In genomic region chr19:23810976-23811375, GRCm38 (mm10) we compare ENCODE assay signal across 21 mouse cellular contexts.
"Had no signal": no experiment of that assay in that cellular context is flagged by ENCODE, and none has a peak within 500 bp of the region (broad histone marks: within the 10 kb centered on the region; RNA-seq: fewer than 3 reads in every experiment).

No protein-coding gene starts in this region.

- H3K4me1 ChIP-seq: limb, embryonic 12.5 days; limb, embryonic 15.5 days had no signal

- H3K9me3 ChIP-seq: limb, embryonic 12.5 days; limb, embryonic 15.5 days; neural tube, embryonic 13.5 days had no signal

- ATAC-seq: liver, postnatal 0 days; lung, postnatal 0 days had no signal

- H3K27me3 ChIP-seq: limb, embryonic 15.5 days; neural tube, embryonic 13.5 days had no signal

- H3K4me2 ChIP-seq: limb, embryonic 12.5 days; limb, embryonic 15.5 days; liver, embryonic 11.5 days; lung, embryonic 14.5 days; neural tube, embryonic 13.5 days had no signal

- DNase-seq: kidney, adult 11 months; kidney, postnatal 14 days; left cerebral cortex, postnatal 4 days; liver, postnatal 0 days; lung, embryonic 14.5 days; midbrain, embryonic 14.5 days; right cerebral cortex, adult 18-20 months; right cerebral cortex, postnatal 14 days; right cerebral cortex, postnatal 4 days; thymus, adult 2 months; thymus, postnatal 14 days; thymus, postnatal 4 days had no signal

- H3K27ac ChIP-seq: limb, embryonic 12.5 days; limb, embryonic 15.5 days; liver, embryonic 14.5 days; macrophage; neural tube, embryonic 13.5 days; stomach, postnatal 0 days had no signal

- H3K4me3 ChIP-seq: limb, embryonic 12.5 days; limb, embryonic 15.5 days; myocyte; neural tube, embryonic 13.5 days had no signal

- H3K9ac ChIP-seq: limb, embryonic 12.5 days; limb, embryonic 15.5 days; liver, embryonic 14.5 days; liver, postnatal 0 days; lung, embryonic 14.5 days; neural tube, embryonic 13.5 days had no signal

- H3K36me3 ChIP-seq: limb, embryonic 12.5 days; limb, embryonic 15.5 days; neural tube, embryonic 13.5 days had no signal
